Mouse (Mus musculus) layer of hippocampus, postnatal 10 days (tissue): ENCODE measurements at regions not wholly inside any gene's neighbourhood (a gene's known extent, or its start where the extent isn't known, plus 50 kb on each side); places are given as distances from the start of the nearest gene placed in this dataset.
"Not testable (repeated sequence)": the region's sequence is repeated elsewhere in the genome, so short reads cannot be mapped to it uniquely, and the experiment has no call there.

Experiments
- DNase-seq, 2 experiments: peaks; one replicate each; pipeline ENCODE4 v3.0.0; 2021; ENCODE audit warnings: low spot score in 2 of 2

DNA sequence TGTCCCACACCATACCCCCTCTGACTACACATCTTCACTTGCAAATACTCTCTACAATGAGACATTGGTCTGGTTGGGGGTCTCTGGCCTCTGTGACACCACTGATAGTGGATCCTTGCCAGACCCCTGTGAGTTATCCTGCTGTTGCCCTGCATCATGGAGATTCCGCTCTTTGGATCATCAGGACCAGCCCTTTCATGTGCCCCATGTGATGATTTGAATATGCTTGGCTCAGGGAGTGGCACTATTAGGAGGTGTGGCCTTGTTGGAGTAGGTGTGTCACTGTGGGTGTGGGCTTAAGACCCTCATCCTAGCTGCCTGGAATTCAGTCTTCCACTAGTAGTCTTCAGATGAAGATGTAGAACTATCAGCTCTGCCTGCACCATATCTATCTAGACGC lies 141.7 kb downstream of the Rbm43 start:
- not testable (repeated sequence) for DNase-seq

DNA sequence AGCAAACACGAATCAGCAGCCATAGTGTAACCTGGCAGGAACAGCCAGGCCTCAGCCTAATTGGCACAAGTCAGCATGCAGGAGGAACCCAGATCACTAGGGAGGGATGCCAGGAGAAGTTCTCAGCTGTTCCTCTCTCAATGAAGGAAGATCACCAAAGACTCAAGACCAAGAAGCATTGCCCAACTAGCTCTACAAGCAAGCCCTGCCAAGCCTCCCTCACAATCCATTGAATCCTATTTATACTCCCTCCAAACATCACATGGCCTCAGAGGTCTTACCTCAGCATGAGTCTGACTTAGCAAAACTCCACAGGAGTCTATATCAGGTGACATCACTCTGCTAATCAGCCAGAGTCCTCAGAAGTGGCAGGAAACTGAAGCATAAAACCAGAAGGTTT lies 135.1 kb downstream of the Rbm43 start:
- no peak for DNase-seq

DNA sequence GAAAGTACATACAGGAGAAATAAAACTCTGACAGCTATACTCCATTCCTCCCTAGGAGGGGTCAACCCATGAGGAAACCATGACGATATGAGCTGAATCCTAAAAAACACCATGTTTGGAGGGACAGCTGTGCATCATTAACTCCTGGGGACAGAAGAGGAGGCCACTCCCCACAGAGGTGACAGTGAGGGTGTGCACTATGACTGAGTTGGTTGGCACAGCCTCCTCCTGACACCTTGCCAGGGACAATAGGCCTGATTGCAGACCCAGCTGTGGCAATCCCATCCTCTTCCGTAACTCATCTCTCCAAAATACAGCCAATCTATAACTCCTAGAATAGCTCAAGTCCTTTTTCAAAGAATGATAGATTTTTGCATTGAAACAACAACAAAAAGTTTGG lies 112.0 kb downstream of the Rbm43 start:
- no peak for DNase-seq

DNA sequence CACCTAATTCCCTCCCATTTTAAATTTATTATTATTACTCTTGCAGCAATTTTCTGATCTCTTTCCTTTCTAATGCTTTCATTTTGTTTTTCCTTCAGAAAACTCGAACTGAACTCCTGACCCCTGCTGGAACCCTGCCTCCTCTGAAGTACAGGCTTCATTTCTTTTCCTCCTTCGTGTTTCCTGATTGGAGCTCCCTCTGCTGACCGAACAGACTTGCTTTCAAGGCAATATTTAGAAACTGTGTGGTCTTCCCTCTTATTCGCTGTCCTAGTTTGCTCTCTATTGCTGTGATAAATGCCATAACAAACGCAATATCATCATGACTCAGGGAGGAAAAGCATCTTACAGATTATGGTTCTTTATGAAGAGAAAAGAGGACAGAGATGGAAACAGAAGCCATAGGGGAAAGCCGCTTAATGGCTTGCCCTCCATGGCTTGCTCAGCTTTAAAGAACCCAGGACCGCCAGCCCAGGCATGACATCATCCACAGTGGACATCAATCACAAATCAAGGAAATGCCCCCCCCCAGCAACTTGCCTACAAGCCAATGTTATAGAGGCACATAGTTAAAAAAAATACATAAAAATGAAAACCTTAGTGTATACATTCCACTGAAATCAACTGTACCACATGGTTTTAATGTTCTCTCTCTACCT lies 104.5 kb downstream of the Rbm43 start:
- peak; percentile 68 to 76 for DNase-seq

DNA sequence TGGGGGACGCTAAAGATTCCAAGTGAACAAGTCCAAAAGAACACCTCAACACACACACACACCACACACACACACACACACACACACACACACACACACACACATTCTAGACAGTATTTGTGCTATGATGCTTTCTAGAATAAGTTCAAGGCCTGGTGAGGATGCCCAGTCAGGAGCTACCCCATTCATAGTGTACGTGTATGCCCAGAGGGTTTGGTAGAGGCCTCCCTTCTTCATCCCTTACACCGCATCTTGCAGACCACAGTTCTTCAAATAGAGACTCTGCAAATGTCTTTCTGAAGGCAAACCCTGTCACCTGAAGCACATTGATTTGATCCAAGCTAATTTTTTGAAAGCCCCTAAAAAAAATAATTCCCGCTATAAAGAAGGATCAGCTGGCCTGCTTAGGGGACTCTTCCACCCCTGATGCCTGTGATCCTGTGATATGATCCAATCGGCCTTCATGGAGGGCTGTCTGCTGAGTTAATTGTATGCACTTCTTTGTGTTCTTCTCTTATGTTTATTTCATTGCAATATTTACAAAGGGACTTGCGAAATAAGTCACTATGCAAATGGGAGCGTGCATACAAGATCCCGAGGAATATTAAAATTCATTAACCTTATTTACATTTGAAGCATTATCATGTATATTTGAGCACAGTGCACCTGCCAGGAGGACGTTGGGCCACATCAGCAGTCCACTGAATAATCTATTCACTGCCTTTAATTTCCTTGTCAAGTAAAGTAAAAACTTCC lies 103.8 kb downstream of the Rbm43 start:
- no peak for DNase-seq

DNA sequence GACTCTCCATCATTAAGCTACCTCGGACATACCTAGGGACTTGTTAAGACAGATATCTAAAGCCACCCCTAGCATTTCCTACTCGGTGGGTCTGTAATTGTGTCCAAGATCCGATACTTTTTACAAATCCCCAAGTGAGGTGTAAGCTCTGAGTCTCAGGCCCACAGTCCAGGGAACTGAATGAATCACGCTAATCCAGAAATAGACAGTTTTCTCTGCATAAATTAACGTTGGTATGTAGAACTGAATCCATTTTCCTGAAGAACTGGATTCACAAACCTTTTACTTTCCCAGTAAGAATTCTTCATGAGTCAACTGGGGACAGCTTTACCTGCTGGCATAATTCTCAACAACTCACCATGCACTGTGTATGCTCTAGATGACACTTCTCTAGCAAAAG lies 97.1 kb downstream of the Rbm43 start:
- DNase-seq = no peak

DNA sequence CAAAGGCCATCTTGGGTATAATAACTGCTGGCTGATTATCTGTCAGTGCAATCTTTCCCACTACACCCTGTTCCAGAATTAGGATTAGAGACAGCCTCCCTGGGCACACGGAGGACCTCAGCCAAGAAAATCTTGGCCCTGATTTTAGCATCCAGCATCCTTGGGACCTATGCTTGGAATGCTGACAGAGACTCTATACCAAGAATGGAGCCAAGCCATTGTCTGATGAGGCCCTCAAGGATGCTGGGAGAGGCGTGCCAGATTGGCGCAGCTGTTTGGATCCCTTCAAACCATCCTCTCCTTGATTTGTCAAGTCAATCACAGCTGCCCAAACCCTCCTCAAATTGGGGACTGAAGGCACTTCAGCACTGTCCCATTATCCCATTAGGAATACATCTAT lies 94.2 kb downstream of the Rbm43 start:
- DNase-seq = no peak

DNA sequence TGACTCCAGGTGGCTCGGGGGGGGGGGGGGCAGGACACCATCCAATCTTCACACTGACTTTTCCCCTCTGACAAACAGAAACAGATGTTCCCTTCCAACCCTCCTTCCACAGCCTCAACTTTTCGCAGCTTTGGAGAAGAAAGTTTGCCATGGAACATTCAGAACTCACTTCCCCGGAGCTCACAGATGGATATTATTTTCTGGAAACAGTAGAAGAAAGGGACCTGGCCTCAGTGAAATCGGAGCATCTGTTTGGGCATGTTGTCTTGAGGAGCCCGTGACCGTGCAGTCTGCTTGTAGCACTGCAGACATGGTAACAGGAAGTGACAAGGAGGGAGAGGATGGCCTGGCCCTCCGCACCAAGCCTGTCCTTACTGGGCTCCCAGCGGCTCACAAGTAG lies 90.1 kb downstream of the Rbm43 start:
- no peak for DNase-seq

DNA sequence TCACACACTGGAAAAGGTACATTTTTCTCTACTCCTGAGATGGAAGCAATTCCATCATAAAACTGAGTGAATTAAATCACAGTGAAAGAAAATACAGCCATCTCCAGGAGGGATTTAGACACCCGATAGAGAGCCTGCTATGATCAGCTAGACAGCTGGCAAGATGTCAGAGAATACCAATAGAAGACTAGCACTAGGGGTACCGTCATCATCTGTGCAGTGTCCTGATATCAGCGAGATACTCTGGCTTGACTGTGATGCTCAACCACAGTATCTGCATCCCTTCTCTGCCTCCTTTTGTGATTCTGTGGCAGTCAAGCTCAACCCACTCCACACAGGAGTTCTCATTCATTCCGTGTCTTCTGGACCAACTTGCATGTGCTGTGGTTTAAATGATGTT lies 87.4 kb downstream of the Rbm43 start:
- DNase-seq = no peak

DNA sequence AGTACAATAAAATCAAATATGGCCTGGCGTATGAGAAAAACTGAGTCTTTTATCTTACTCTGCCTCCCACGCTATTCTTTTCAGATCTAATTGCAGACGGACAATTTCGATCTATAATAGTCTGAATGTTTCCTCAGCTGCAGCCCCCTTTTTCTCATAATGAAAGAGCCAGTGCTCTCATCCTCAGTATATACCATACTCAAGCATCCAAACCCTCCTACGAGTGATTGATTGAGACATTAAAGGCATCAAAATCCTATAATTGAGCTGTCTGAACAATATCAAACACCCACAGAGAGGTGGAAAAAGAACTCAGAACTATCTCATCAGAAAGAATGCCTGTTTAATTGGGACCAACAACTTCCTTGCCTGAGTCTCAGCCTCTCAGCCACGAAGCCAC lies 87.0 kb downstream of the Rbm43 start:
- no peak for DNase-seq

DNA sequence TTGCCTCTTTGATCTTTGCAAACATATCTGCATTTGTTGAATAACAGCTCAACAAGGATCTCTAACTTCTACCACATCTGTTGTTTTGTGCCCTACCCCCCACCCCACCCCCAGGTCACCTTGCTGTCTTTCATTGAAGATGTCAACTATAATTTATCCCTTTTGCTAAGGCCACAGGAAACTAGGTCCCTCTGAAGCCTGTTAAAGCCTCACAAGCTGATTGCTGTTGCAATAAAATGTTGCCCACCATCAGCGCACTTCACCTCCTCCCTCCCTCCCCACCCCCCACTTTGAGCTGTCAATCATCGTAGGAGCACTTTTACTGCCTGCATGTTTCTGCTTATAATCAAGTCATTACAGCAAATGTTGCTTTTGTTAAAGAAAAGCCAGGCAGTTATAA lies 86.5 kb downstream of the Rbm43 start:
- DNase-seq = no peak

DNA sequence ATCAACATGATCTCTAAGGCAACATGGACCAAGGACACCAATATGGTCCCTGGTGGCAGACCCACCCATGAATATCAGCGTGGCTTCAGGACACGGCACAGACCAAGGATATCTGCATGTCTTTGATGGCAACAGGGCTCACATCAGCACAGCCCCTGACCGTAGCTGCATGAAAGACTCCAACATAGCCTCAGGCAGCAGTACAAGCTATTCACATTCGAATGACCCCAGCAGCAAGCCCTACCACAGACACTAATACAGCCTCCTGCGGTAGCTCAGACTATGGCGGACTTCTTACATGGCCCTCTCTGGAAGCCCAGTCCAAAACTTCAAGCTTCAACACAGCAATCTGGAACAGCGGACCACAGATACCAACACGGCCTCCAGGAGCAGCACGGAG lies 84.4 kb downstream of the Rbm43 start:
- DNase-seq = no peak

DNA sequence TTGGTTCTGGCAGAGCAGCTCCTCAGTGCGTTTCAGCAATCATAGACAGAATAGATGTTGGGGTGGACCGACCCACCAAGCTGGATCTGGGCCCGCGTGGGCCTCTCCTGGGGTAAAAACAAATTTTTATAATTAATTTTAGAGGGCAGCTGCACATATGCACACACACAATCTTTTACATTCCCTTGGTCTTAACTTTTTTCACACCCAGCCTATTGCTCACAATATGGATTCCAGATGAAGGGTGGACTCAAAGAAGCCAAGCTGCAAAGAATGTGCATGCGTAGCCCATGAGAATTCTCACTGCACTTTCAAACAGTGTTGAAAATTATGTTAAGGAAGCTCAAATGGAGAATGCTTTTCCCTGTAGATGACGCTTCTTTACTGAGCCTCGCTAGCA lies 83.3 kb downstream of the Rbm43 start:
- DNase-seq = no peak

DNA sequence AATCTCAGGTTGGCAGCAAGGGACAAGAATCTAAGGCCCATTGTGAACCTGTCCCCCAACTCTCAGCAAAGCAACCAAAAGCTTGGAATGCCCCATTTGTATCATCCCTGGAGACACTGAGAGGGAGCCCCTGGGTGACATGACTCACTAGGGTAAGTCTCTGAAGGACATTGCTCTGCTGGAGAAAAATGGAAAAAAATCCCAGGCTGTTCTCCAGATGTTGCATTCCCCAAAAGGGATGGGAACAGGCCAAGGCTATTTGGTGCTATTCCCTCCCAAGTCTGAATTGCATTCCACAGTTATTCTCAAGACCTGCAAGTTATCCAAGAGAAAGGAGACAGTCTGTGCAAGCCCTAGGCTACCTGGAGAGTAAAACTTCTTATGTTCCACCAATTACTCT lies 77.7 kb downstream of the Rbm43 start:
- no peak for DNase-seq

DNA sequence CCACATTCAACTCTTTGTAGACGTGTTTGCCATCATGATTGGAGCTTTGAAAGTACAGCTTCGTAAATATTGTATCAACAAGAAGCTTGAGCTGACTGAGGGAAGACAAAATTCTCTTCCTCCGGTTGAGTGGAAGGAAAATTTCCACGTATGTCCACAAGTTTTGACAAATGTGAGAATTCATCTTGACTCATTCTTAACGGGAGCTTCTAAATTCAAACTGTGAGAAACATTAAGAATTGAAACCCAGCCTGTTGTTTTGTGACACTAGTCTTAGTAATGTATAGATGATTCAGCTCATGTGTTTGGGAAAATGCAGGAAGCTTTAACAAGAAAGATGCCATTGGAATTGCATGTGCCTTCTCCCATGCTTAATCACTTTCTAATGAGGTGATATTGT lies 68.9 kb downstream of the Rbm43 start:
- DNase-seq = no peak

DNA sequence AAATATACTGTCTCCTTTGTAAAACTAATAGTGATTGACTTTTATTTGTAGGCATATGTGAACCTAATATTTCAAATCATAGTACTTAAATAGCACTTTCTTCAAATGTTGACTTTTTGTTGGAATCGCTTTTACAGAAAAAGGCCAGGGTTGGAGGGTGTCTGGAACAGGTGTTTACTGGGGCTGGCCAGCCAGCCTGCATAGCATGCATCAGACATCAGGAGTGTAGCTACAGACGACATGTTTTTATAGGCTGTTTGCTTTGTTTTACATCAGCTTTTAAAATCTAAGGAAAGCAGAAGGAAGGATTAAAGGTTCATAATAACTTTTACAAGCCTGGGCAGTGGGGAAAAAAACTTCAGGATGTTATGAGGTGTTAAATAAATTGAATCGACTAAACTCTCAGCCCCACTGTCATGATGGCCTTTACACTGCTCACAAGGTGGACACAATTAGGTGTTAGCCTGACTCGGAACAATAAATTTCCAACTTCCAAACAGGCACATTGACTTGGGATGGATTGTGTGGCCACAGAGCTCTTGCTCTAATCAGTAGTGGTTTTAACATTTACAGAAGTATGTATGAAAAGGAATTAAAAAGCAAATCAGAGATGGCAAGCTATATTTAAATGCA lies 66.0 kb downstream of the Rbm43 start:
- DNase-seq = no peak

DNA sequence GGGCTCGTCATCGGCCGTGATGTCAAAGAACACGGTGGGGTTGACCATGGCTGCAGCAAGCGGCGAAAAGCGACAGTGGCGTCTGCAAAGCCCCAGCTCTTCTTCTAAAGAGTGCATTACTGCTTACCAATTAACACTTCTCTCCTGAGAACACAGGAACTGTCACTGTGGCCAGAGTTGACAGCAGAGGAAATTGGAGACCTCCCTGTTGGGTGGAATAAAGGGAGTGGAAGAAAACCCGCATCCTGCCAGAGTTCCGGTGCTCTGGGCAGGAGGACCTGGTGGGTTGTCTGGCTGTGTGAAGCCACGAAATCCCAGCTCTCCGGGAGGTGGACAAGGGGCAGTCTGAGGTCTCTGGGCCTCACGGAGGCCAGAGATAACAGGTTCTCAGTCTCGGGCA lies 63.4 kb downstream of the Rbm43 start:
- DNase-seq = no peak
